Mouse (Mus musculus) mesoderm, embryonic 11.5 days (tissue): ENCODE data around the gene Elavl4.

ENCODE experiments used
- DNase-seq: peaks from one replicate; pipeline ENCODE4 v3.0.0-alpha.2; 2012; ENCODE audit warnings: low read depth, low spot score

The Elavl4 gene

DNA sequence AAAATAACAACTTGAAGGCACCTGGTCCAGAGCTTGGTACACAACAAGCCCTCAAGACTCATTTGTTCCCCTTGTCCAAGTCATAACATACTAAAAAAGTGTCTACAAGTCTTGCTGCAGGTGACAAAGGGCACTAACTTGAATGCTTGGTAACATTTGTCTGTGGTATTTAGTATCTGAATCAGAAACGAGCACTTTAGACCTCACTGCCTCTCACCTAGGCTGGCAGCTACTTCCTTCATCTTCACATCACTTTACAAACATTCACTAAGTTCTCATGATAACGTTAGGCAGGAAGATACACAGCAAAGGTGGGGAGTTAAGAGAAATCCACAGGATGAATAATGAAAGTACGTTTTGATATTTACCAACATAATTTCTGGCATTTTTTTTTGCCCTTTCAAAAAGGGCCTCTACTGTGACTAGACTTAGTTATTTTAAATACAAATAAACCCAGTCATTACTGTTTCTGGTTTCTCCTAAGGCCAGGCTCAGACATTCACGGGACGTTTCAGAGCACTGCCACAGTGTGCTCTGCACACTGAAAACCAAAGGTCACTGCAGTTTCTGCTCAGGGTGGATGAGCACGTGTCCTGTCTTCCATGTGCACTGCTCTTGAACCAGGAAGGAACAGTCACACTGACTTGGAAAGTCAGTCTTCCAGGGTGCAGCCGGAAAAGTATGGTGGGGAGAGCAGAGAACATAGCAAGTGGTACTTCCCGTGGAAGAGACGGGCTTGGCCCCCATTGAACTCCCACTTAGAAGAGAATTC, 84.7 kb downstream of the Elavl4 start:
- no peak for DNase-seq

DNA sequence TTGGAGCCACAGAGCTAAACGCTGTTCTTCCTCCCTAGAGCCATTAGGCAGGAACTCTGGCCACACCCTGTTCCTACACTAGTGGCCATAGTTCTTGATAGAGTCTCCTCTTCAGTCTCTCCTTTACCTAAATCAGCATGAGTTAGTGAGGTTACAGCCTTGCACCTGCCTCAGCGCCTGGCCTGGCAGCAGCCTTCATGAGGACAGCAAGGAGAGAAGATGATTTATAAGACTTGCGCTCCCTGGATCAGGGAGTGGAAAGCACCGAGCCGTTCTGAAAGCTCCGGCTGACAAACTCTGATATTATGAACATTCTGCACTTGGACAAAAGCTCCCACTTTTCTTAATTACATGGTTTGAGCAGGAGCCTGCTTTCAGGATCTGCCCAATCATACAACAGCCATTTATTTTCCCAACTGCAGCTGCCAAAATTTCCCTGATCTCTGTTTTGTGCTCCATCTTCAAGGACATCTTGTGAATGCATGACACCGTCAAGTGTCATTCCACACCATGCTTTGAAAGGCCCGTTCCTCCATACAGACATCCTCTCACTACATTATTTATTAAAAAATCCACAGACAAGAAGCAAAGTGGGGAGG, 87.3 kb downstream of the Elavl4 start:
- DNase-seq = no peak

DNA sequence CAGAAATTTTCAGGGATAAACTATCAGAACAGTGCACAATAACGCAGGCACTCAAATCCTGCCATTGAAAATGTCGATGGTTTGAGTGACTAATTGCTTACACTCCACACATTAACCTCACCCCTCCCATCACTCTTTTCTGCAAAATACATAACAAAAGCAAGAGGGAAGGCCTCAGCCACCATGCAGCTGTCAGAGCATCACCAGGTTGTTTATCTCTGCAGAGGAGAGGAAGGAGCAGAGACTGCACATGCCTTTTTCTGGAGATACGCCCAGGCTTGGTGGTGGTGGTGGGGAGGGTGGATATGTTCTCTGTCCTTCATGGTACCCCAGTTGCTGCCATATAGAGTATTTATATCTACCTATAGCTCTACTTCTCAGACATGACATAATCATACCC, 94.3 kb downstream of the Elavl4 start:
- no peak for DNase-seq

DNA sequence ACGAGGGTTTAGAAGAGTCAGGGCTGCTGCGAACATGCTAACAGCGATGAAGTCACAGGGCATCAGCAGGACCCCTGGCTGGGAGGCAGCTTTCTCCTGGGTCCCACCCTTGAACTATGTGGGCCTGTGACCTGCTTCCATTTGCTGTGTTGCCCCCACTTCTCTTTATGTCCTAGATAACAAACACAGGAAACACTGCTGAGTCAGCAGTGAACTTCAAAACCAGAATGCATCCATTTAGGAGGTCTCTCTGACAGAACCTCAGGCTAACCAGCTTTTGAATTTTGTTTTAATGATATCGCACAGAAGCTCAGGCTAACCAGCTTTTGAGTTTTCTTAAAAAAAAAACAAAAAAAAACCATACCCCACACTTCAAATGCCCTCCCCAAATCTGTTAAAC, 96.1 kb downstream of the Elavl4 start:
- DNase-seq = no peak

DNA sequence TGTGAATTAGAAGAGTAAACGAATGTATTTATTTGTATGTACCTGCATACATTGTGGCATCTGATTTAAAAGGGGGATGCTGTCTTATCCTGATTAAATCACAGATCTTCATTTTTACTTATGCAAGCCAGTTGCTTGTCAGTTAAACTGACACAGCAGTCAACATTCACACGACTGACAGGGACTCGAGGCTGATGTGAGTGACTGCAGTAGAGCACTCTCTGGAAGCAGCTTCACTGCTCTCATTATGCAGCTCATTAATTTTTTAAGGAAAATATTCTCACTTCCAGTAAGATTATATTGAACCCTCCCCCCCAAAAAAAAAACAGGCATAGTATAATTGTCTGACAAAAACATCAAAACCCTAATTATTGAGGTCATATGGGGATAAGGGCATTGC, 101.7 kb downstream of the Elavl4 start:
- no peak for DNase-seq

DNA sequence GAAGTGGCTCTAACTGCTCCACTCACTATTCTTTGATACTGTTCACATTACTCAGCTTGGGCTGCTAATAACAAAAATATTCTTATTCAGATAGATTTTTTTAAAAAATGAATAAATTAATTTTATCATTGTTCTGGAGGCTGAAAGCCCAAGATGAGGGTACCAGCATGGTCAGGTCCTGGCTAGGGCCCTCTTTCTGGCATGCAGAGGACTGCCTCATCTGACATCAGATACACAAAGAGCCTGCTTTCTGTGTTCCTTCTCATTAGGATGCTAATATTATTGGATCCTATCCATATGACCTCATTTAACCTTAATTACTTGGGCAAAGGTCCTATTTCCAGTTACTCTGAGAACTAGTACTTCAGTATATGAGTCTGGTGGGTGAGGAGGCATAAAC, 108.8 kb downstream of the Elavl4 start:
- no peak for DNase-seq

DNA sequence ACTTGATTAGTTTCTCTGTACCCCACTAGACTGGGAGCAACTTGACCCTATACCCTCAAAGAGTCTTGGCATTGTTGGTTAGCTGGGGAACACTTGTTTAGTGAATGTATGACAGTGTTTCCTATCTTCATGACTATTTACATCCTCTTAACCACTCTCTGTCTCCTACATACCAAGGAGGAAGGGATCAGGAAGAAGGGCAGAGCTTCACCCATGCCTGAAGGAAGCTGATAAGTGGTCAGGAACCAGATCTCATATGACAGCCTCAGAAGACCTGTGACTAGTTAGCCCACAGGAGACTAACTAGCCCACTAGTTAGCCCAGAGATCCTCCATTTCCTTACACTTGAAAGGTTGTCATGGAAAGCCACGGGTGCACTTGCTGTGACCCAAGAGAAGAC, 117.2 kb downstream of the Elavl4 start:
- no peak for DNase-seq

DNA sequence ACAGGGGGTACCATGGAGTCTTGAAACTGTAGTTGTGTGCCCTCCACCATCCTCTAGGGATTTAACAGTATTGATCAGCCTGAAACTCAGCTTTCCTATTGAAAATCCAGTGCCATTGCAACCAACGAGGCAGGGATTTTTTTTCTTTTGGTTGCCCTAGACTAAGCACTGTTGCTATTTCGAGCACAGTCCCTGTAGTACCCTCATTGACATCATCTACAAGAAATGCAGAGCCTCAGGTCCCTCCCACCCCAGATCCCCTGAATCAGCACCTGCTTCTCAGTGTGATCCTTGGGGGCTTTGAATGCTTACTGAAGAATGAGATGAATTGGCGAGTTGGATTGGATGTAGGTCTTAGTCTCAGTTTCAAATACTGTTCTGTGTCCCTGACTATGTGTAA, 119.4 kb downstream of the Elavl4 start:
- no peak for DNase-seq

DNA sequence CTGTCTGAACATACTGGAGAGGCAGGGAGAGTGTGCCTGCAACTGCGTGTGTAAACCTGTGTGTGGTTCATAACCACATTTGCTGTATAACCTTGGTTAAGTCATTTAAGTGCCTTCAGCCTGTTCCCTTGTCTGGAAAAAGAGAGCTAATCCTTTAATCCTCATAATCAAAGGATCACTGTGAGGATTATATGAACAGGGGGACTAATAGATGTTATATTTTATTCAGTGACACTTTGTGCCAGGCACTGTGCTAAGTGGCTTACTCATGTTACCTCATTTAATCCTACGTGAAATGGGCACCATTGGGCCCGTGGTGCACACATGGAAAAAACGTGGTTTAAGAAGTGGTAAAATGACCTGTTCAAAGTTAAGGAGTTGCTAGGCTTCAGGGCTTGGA, 119.9 kb downstream of the Elavl4 start:
- no peak for DNase-seq

DNA sequence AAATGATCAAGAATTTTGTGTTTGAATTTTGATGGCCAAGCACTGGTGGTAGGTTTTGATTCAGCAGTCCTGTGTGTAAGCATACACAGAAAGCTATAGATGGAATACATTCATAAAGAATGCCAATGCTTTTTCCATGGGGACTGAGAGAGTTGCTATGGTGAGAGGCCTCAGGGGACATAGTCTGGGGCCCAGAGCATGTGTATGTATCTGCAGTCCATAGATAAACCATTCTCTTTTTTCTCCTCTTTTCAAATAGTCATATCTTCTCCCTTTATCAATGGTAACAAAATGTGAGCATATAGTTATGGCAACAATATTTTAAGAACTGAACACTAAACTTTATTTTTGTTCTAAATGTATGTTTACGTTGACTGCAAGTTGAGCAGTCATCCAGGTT, 122.1 kb downstream of the Elavl4 start:
- no peak for DNase-seq

DNA sequence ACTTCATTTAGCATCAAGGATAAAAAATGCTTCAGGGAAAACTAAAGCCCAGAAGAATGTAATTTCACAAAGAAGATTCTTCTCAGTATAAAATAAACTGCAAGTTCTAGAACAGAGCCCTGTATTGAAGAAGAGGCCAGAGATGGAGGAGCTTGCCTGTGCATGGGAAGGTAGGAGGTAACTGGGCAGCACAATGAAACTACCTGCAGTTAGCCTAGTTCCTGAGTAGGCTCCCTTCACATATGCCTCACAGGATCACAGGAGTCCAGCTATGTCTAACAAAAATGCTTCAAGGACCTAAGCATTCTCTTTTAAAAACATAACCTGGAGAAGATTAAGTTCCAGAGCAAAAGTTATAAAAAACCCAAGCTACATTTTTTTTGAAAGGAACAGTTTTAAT, 122.5 kb downstream of the Elavl4 start:
- no peak for DNase-seq

DNA sequence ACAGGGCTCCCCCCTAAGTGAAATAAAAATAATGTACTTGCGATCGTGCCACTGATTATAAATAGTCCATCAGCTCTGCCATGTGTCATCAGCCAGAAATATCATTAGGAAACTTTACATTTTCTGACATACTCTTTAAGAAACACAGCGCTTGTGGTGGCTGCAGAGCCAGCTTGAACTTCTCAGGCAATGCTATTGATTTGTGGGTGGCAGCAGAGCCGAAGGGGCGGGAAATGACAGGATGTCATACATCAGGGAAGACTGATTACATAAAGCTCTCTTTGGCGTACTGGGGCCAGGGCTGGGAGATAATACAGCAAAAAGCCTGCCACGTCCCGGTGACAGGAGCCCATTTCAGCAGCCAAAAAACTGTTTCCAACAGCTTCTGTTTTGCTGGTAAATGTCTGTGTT, 124.1 kb downstream of the Elavl4 start:
- no peak for DNase-seq

DNA sequence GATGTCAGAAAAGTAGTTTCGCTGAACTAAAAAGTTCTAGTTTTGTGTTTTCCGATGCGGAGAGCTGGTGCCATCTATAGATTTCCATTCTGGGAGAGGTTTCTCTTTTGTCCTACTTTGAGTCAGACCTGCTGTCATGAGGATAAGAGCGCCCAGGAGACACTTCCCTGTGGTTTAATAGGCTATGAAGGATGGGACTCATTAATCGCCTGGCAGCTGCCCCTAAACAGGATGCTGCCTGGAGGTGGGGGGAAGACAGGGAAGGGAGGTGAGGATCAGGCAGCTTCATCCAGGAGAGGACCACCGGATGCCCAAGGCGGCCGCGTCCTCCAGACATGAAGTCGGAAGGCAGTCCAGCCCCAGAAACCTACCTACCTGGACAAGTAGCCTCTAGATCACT, 126.2 kb downstream of the Elavl4 start:
- DNase-seq = peak; percentile 19

DNA sequence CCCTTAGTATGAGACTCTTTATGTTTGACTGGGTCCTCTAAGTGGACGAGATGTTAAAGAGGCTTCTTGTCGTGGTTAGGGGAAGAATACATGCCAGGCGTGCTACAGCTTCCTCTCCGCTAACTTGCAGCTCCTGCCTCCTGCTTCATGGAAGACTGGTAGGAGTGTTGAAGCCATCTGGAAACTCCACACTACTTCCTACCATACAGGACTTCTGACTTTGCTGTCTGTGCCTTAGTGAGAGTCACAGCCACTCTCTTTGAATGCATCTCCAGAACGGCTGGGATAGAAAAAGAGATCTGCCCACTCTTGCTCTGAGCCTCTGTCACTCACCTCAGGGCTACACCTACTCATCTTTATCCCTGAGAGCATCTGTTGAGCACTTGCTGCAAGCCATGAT, 132.9 kb downstream of the Elavl4 start:
- no peak for DNase-seq

DNA sequence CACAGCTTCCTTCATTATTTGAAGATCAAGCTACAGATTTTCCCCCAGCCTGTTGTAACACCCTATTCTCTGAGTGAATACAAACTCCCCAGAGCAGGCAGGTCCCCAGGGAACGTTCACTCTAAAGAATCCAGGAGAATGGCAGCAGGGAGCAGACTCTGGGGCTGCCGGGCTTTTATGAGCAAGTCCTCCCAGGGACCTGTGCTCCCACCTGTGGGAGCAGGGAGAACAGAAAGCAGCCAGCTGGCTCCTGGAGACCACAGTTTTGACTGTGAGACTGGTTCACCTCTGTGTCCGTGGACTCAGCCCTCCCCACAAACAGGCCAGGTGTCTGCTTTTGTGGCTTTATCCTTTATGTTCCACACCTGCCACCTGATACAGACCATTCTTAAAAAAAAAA, 134.2 kb downstream of the Elavl4 start:
- DNase-seq = no peak

DNA sequence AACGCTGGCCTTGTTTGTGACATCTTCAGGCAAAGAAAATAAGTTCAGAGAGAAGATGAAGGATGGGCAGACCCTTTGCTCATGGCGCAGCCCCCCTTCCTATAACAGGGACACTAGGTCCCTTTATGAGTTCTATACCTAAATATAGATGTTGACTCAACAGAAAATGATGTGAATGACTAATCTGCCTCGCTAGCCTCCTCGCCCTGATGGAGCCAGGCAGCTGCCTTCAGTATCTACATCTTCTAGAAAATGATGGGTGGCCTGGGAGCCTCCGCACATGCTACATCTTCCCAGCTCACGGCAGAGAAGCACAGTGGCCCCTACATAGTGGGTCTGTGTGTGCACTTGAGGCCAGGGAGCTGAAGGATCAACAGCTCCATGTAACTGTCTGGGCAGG, 137.2 kb downstream of the Elavl4 start:
- no peak for DNase-seq

DNA sequence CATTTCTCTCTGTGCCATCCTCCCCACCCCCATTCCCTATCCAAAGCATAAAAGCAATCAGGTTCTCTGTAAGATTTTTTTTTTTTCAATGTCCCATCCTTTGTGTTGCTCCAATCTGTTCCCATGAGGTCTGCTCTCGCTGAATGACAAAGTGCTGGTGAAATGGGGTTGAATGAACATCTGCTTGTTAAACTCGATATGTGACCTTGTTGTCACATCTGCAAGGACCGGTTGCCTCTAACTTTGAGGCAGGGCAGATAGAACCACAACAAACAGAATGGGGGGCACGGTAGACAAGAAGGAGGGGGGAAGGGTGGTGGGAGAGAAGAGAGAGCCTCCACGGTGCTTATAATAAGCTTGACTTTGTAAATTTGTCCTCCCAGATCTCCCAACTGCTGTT, 138.0 kb downstream of the Elavl4 start:
- no peak for DNase-seq

DNA sequence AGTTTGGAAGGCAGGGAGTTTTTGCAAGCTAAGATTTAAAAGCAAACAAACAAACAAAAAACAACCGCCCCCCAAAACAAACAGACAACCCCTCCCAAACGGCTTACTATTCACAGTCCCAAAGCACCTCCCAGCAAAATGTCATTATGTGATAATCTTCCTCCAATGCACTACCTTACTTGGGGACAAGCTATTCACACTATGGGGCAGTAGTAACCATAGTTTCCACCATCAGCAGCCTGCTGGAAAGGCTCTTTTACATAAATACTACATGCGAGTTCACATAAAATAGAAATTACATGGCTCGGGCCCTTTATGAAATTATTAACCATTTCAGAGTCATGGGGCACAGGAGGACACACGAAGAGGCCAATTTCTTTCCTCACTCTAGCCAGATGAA, 141.5 kb downstream of the Elavl4 start:
- no peak for DNase-seq

DNA sequence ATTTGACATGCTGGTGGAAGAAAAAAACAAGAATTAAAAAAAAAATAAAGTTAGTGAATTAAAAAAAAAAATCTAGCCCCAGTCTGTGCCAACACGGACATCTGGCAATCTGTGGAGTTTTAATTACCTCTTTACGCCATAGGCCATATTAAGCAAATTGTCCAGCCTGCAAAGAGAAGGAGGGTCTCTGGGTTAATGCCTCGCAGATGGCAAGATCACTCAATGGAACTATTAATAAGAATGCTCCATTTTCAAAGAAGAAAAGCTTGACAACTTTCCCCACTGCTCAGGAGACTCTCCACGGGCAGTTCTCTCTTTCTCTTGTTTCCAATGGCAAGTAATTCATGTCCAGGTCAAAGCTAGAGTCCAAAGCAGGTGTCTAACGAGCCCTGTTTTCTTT, 142.1 kb downstream of the Elavl4 start:
- DNase-seq = no peak

DNA sequence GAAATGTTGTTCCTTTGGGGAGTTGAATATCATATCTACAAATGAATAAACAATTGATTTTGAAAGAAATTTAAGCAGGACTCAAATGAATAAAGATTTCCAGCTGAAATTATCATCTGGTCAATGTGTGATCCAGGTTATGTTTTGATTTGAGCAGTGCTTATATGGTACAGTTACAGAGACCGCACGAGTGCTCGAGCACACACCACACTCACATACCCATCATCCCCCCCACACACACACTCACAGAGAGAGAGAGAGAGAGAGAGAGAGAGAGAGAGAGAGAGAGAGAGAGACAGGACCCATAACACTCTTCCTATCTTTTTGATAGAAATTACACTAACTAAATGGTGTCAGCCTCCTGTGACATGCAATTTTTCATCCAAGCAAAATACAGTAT, 150.0 kb downstream of the Elavl4 start:
- DNase-seq = no peak

DNA sequence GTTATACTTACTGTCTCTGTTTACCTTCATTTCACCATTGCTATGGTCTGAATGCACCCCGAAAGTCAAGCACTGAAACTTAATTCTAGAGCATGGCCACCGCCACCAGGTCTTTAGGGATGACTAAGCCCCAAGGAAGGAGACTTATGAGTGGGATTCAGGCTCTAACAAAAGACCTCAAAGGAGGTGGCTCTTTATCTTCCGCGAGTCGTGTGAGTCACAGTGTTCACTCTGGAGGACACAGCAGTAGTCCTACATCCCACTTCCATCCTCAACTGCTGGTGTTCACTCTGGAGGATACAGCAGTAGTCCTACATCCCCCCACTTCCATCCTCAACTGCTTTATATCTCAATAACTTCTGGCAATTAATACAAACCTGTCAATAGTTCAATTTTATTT, 151.8 kb downstream of the Elavl4 start:
- no peak for DNase-seq

DNA sequence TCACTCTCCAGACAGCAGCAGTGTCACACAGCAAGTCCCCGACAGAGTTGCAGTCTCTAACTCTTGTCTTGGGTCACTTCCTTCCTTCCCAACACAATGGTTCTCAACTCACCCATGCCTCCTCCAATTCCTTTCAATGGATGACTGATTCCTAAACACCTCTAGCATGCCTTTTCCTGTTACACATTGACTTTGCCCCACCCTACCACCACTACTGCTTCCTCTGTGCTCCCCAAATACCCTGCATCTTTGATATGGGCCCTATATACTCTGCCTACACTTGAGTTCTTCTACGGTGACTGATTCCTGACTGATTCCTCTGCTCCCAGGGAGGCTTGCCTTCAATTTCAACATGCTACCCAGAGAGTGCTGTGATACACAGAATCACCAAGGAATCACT, 153.1 kb downstream of the Elavl4 start:
- no peak for DNase-seq

DNA sequence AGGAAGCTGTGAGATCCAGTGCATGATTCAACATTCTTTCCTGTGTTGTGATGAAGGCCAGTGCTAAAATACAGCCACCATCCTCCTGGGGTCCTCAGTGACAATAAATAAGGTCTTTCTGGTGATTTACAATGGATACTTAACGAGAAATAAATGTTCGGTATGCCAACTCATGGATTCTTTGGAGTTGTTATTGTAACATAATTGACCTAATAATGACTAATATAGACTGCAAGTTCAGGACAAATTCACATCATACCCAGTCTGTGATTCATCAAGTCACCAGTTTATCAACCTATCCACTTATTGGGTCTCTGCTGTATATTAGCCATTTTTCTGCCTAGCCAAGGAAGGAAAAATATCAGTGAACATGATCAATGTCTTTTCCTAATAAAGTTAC, 174.4 kb downstream of the Elavl4 start:
- DNase-seq = no peak

DNA sequence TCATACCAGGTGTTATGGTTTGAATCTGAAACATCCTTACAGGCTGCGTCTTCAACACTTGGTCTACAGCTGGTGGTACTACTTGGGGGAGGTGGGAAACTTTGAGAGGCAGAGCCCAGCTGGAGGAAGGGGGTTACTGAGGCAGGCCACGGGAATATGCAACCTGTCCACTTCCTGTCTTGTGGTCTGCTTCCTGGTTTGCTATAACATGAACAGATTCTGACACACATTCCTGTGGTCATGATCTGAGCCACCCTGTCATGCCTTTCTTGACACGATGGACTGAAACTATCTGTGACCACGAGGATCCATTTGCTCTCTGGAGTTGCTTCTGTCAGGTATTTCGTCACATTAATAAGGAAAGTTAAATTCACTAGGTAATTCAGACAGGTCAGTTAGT, 179.7 kb downstream of the Elavl4 start:
- no peak for DNase-seq
